Mouse (Mus musculus) CH12.LX (cell line): ENCODE results near the gene Vamp8. TPM values are rescaled to one million over a fixed set of nuclear protein-coding genes. Genes with fewer than 3 reads are reported as not detected.

Experiments used
- DNase-seq: peaks from one replicate; pipeline ENCODE4 v3.0.0-alpha.2; 2013; ENCODE audit errors: extremely low read depth
- H3K27ac ChIP-seq: 2 replicates; pipeline ENCODE4 v1.5.1; 2012; ENCODE audit warnings: low read depth, mild to moderate bottlenecking, control low read depth, moderate library complexity; ENCODE audit not compliant: insufficient read depth
- H3K27me3 ChIP-seq: replicated peaks from 2 replicates; pipeline ENCODE3; 2012; ENCODE audit warnings: inconsistent platforms
- H3K36me3 ChIP-seq, 2 experiments: replicated peaks in 1 of 2; 2 replicates each; pipeline versions ENCODE3 to v1.6.1; 2012; ENCODE audit warnings: inconsistent platforms in 1 of 2, low read length in 1 of 2, mild to moderate bottlenecking in 1 of 2, mixed read lengths in 1 of 2, moderate library complexity in 1 of 2; ENCODE audit not compliant: control insufficient read depth in 1 of 2, insufficient read depth in 1 of 2
- H3K4me1 ChIP-seq, 2 experiments: 2 replicates each; pipeline ENCODE4 v1.6.1; 2012; ENCODE audit warnings: inconsistent platforms in 1 of 2, moderate library complexity in 1 of 2; ENCODE audit not compliant: insufficient read depth in 2 of 2, control insufficient read depth in 1 of 2
- H3K4me2 ChIP-seq: 2 replicates; pipeline ENCODE4 v1.6.1; 2012; ENCODE audit warnings: low read depth, mild to moderate bottlenecking, control low read depth; ENCODE audit not compliant: poor library complexity, insufficient read depth, severe bottlenecking
- H3K4me3 ChIP-seq, 3 experiments: fragments of 150-350 bp in 1 of 3; sonication (generic) in 1 of 3; replicated peaks in 1 of 3; 2 replicates each; pipeline versions ENCODE3 to v1.5.1; 2011 to 2012; ENCODE audit warnings: low read depth in 2 of 3, low read length in 2 of 3, mild to moderate bottlenecking in 2 of 3, moderate library complexity in 2 of 3, control low read depth in 1 of 3, improper control_type of control experiment in 1 of 3, inconsistent platforms in 1 of 3, mixed read lengths in 1 of 3; ENCODE audit not compliant: poor library complexity in 1 of 3
- H3K79me2 ChIP-seq: replicated peaks from 2 replicates; pipeline ENCODE4 v1.6.1; 2012; ENCODE audit warnings: mild to moderate bottlenecking, moderate library complexity; ENCODE audit not compliant: control insufficient read depth, poor library complexity, insufficient read depth, severe bottlenecking; ENCODE audit errors: extremely low read depth
- H3K9ac ChIP-seq: 2 replicates; pipeline ENCODE4 v1.6.1; 2012; ENCODE audit warnings: low read depth, mild to moderate bottlenecking, control low read depth, moderate library complexity; ENCODE audit not compliant: insufficient read depth
- H3K9me3 ChIP-seq: replicated peaks from 2 replicates; pipeline ENCODE3; 2012; ENCODE audit warnings: low read length, inconsistent platforms, mixed read lengths
- BHLHE40 ChIP-seq: IDR thresholded peaks from 2 replicates; pipeline ENCODE4 v1.6.1; 2011; ENCODE audit warnings: mild to moderate bottlenecking, low read depth, low read length, improper control_type of control experiment
- CHD1 ChIP-seq: IDR thresholded peaks from 2 replicates; pipeline ENCODE4 v1.6.1; 2012; ENCODE audit warnings: low read depth, low read length, improper control_type of control experiment, inconsistent platforms
- CHD2 ChIP-seq: IDR thresholded peaks from 2 replicates; pipeline ENCODE4 v1.6.1; 2011; ENCODE audit warnings: low read length, improper control_type of control experiment
- E2F4 ChIP-seq: IDR thresholded peaks from 2 replicates; pipeline ENCODE4 v1.6.1; 2011; ENCODE audit warnings: low read depth, low read length, improper control_type of control experiment; ENCODE audit not compliant: insufficient replicate concordance
- ELF1 ChIP-seq: IDR thresholded peaks from 2 replicates; pipeline ENCODE4 v1.6.1; 2014; ENCODE audit warnings: low read depth, mild to moderate bottlenecking, inconsistent platforms, low read length, improper control_type of control experiment
- EP300 ChIP-seq: IDR thresholded peaks from 2 replicates; pipeline ENCODE4 v1.6.1; 2011; ENCODE audit warnings: low read length, improper control_type of control experiment
- ETS1 ChIP-seq: conservative IDR thresholded peaks from 2 replicates; pipeline ENCODE4 v1.6.1; 2012; ENCODE audit warnings: low read depth, mild to moderate bottlenecking, inconsistent platforms, low read length, improper control_type of control experiment, moderate library complexity
- GABPA ChIP-seq: IDR thresholded peaks from 2 replicates; pipeline ENCODE4 v1.6.1; 2012; ENCODE audit warnings: low read depth, low read length, improper control_type of control experiment, inconsistent platforms; ENCODE audit not compliant: insufficient replicate concordance
- HCFC1 ChIP-seq: IDR thresholded peaks from 2 replicates; pipeline ENCODE4 v1.6.1; 2012; ENCODE audit warnings: low read depth, mild to moderate bottlenecking, inconsistent platforms, low read length, improper control_type of control experiment
- IRF4 ChIP-seq: IDR thresholded peaks from 2 replicates; pipeline ENCODE4 v1.6.1; 2014; ENCODE audit warnings: low read depth, mild to moderate bottlenecking, inconsistent platforms, low read length, improper control_type of control experiment
- MAFK ChIP-seq: IDR thresholded peaks from 2 replicates; pipeline ENCODE4 v1.6.1; 2011; ENCODE audit warnings: low read length, improper control_type of control experiment; ENCODE audit not compliant: insufficient replicate concordance
- MEF2A ChIP-seq: IDR thresholded peaks from 2 replicates; pipeline ENCODE4 v1.6.1; 2014; ENCODE audit warnings: low read depth, mild to moderate bottlenecking, inconsistent platforms, low read length, improper control_type of control experiment, borderline replicate concordance
- MXI1 ChIP-seq: IDR thresholded peaks from 2 replicates; pipeline ENCODE4 v1.6.1; 2011; ENCODE audit warnings: mild to moderate bottlenecking, low read depth, low read length, improper control_type of control experiment
- MYC ChIP-seq: IDR thresholded peaks from 2 replicates; pipeline ENCODE4 v1.6.1; 2011; ENCODE audit warnings: low read depth, mild to moderate bottlenecking, improper control_type of control experiment, low read length
- NELFE ChIP-seq: IDR thresholded peaks from 2 replicates; pipeline ENCODE4 v1.6.1; 2011; ENCODE audit warnings: low read depth, low read length, improper control_type of control experiment
- NRF1 ChIP-seq: IDR thresholded peaks from 2 replicates; pipeline ENCODE4 v1.6.1; 2014; ENCODE audit warnings: low read depth, mild to moderate bottlenecking, inconsistent platforms, low read length, improper control_type of control experiment, moderate library complexity
- POLR2A ChIP-seq: IDR thresholded peaks from 2 replicates; pipeline ENCODE4 v1.6.1; 2011; ENCODE audit warnings: low read depth, mild to moderate bottlenecking, improper control_type of control experiment, low read length
- POLR2AphosphoS2 ChIP-seq: IDR thresholded peaks from 2 replicates; pipeline ENCODE4 v1.6.1; 2011; ENCODE audit warnings: low read depth, low read length, improper control_type of control experiment
- TBP ChIP-seq: conservative IDR thresholded peaks from 2 replicates; pipeline ENCODE4 v1.6.1; 2011; ENCODE audit warnings: low read depth, low read length, improper control_type of control experiment
- UBTF ChIP-seq: IDR thresholded peaks from 2 replicates; pipeline ENCODE4 v1.6.1; 2012; ENCODE audit warnings: low read depth, mild to moderate bottlenecking, inconsistent platforms, low read length, improper control_type of control experiment, moderate library complexity
- USF1 ChIP-seq: IDR thresholded peaks from 2 replicates; pipeline ENCODE4 v1.6.1; 2014; ENCODE audit warnings: low read depth, mild to moderate bottlenecking, inconsistent platforms, low read length, improper control_type of control experiment
- ZC3H11A ChIP-seq: IDR thresholded peaks from 2 replicates; pipeline ENCODE4 v1.6.1; 2012; ENCODE audit warnings: low read depth, mild to moderate bottlenecking, inconsistent platforms, low read length, improper control_type of control experiment
- ZMIZ1 ChIP-seq: IDR thresholded peaks from 2 replicates; pipeline ENCODE4 v1.6.1; 2012; ENCODE audit warnings: low read depth, mild to moderate bottlenecking, inconsistent platforms, low read length, improper control_type of control experiment
- ZNF384 ChIP-seq: IDR thresholded peaks from 2 replicates; pipeline ENCODE4 v1.6.1; 2012; ENCODE audit warnings: low read depth, low read length, improper control_type of control experiment, inconsistent platforms
- dilution Hi-C: fragments of 300-500 bp; cut with MboI; formaldehyde crosslinking; loops from 2 replicates; pipeline ENCODE4 v1.14.3; 2020; ENCODE audit warnings: low sequenced_read_pairs; ENCODE audit not compliant: extremely low pct_unique_long_range_greater_than_20kb, extremely low pct_ligation_motif_present
- in situ Hi-C: fragments of 300-500 bp; cut with MboI; formaldehyde crosslinking; loops from 3 replicates; pipeline ENCODE4 v1.14.3; 2019; ENCODE audit warnings: low sequenced_read_pairs, low pct_ligation_motif_present, low pct_unique_long_range_greater_than_20kb, mixed read lengths
- polyA plus RNA-seq: library from polyadenylated mRNA; unstranded; fragments of >175 nt; gene quantifications from 2 replicates; pipeline ENCODE4 v1.2.1, GENCODE M21; 2012; ENCODE audit warnings: low read depth; ENCODE audit not compliant: insufficient read length
- total RNA-seq, 2 experiments: library from RNA; depleted of rRNA; stranded (reverse); fragments of 300-350 nt in 1 of 2; fragments of >200 nt in 1 of 2; gene quantifications; 2 replicates each; pipeline ENCODE4 v1.2.3; 2012 to 2014

The Vamp8 gene
- total and polyA plus RNA-seq, 3 experiments = 98.9 to 130 (median 110) TPM

- Histone ChIP-seq H3K4me2 (no peak overlapping the region), H3K79me2 (peaks cover 8% of the 10 kb centered on the region), H3K9me3 (no peaks in the 10 kb centered on the region), H3K4me1 (peaks cover 0 to 6% of the 10 kb centered on the region in 2 experiments; a peak in 2 of 4 replicates), H3K36me3 (no peaks in the 10 kb centered on the region), H3K27ac (no peak overlapping the region), H3K9ac (no peak overlapping the region), H3K4me3 (no peak overlapping the region)
- DNase-seq = no peak
- in situ Hi-C loops = no loop called here
- TF ChIP-seq IRF4 (no peak), USF1 (no peak), ELF1 (no peak), NRF1 (no peak), MEF2A (no peak), NELFE (no peak), POLR2AphosphoS2 (no peak), TBP (no peak), ZC3H11A (no peak), EP300 (no peak), E2F4 (no peak), CHD2 (no peak), MYC (no peak), MAFK (no peak), ZMIZ1 (no peak)
- TF ChIP-seq, all 38 proteins: peak for 0
- dilution Hi-C loops = no loop called here
- no peaks in the 10 kb centered on the region for H3K27me3 ChIP-seq
These were observed 24.2 kb downstream of the Vamp8 start for GRCm38 (mm10) chr6:72366304-72366703.

GRCm38 (mm10) chr6:72364985-72365384, 25.5 kb downstream of the Vamp8 start:
- no peak for TF ChIP-seq UBTF
- no peak for TF ChIP-seq ETS1
- TF ChIP-seq BHLHE40 = no peak
- no peak for TF ChIP-seq CHD2
- TF ChIP-seq TBP = no peak
- no peak for TF ChIP-seq MYC
- no peak for TF ChIP-seq CHD1
- no peak for TF ChIP-seq MXI1
- TF ChIP-seq HCFC1 = no peak
- TF ChIP-seq USF1 = no peak
- TF ChIP-seq GABPA = no peak
- TF ChIP-seq POLR2A = no peak
- TF ChIP-seq ZNF384 = no peak
- TF ChIP-seq, all 38 proteins: peak for 0
- DNase-seq = no peak
- Histone ChIP-seq H3K4me1 (peaks cover 3 to 18% of the 10 kb centered on the region in 2 experiments; a peak in 3 of 4 replicates), H3K79me2 (peaks cover 15% of the 10 kb centered on the region), H3K27ac (no peak overlapping the region), H3K9ac (no peak overlapping the region), H3K36me3 (peaks cover 7 to 13% of the 10 kb centered on the region in 2 experiments), H3K9me3 (no peaks in the 10 kb centered on the region), H3K4me2 (no peak overlapping the region), H3K27me3 (no peaks in the 10 kb centered on the region), H3K4me3 (no peak overlapping the region)
- dilution Hi-C loops = no loop called here
- in situ Hi-C loops = no loop called here
